Mouse (Mus musculus): ENCODE data around the gene Tgfbr2.

DNA sequence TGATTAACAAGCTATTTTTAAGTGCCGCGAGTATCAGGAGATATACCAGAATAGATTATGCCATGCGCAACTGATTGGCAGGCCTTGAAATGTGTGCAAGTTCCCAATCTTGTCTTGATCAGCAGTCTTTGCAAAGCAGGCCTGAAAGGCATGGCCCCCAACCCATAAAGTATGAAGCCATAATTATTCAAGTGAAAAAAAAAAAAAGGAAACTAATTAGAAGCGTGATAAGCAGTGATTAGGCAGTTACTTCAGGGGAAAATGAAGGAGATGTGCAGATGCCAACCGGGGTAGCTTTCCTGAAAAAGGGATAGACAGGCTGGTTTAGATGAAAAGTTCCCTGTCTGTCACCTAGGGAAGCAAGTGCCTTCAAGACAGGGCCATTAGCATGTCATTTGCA, 91.9 kb downstream of the Tgfbr2 start:
- TF ChIP-seq POLR2A (IDR thresholded peaks at IDR 0.05; ENCODE audit: control insufficient read depth in 1 of 2, insufficient read depth in 1 of 2, low read depth in 1 of 2, low read length in 2 of 2, poor library complexity in 1 of 2) (no peak), EP300 (IDR thresholded peaks at IDR 0.05; ENCODE audit: low read depth in 1 of 2, low read length in 2 of 2) (no peak), MAZ (IDR thresholded peaks at IDR 0.05; ENCODE audit: low read depth, low read length) (no peak)
